Mouse (Mus musculus) embryo, embryonic 9.5 days (tissue): Measurements from ENCODE around the gene Arhgap29.

Experiments used
- DNase-seq: peaks from one replicate; pipeline ENCODE4 v3.0.0-alpha.2; 2017; ENCODE audit errors: extremely low spot score

Arhgap29 gene

GRCm38 (mm10) chr3:121941204-121941745, 11.1 kb upstream of the Arhgap29 start:
- no peak for DNase-seq

DNA sequence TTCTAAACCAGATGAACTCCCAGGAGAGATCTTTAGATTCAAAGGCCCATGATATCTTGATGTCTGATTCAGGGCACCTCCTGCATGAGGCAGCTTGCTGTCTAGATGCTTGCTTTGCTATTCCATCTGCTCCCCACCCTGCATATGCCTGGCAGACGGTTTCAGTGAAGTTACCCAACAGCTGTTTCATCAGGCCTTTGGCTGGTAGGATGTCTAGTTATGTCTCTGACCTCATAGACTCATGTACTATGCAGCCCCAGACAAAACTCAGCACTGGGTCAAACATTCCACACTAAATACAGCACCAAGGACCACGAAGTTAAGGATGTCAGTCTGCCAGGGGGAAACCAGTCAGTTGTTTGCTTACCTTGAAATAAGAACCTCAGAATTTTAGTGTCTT, 6.4 kb upstream of the Arhgap29 start:
- DNase-seq = no peak

- DNase-seq = no peak
Measured at GRCm38 (mm10) chr3:121946765-121947164, 5.6 kb upstream of the Arhgap29 start.

DNA sequence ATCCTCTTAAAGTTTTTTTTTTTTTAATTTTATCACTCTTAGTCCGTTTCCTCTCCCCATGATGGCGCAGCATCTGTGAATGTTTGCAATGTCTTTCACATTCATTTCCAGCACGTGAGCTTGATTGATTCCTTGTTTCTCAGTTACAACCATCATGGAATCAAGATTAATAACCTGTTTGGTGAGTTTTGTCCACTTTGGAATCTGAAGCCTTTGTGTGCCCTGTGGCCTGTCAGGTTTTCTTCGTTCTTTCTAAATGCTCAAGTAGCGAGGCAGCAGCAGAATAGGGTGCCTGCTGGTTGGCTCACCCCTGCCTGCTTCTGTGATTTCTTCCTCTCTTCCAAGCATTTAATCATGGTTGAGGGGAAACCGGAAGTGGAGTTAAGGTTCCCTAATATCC, 2.2 kb upstream of the Arhgap29 start:
- no peak for DNase-seq

DNA sequence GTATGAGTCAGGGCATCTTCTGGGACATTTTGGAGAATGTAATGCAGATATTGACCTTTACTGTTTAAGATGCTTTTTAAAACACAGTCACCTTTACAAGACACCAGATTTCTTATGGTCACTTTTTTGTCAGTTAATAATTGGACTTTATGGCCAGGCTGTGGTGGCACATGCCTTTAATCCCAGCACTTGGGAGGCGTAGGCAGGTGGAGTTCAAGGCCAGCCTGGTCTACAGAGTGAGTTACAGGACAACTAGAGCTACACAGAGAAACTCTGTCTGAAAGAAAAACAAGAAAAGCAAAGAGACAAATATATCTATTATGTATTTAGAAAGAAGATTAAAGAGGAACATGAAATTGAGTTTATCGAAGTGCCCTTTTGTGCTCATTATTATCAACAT, 1.2 kb upstream of the Arhgap29 start:
- DNase-seq = no peak

- DNase-seq = peak; percentile 83
Measured at GRCm38 (mm10) chr3:121953049-121953432, 700 bp downstream of the Arhgap29 start.

DNA sequence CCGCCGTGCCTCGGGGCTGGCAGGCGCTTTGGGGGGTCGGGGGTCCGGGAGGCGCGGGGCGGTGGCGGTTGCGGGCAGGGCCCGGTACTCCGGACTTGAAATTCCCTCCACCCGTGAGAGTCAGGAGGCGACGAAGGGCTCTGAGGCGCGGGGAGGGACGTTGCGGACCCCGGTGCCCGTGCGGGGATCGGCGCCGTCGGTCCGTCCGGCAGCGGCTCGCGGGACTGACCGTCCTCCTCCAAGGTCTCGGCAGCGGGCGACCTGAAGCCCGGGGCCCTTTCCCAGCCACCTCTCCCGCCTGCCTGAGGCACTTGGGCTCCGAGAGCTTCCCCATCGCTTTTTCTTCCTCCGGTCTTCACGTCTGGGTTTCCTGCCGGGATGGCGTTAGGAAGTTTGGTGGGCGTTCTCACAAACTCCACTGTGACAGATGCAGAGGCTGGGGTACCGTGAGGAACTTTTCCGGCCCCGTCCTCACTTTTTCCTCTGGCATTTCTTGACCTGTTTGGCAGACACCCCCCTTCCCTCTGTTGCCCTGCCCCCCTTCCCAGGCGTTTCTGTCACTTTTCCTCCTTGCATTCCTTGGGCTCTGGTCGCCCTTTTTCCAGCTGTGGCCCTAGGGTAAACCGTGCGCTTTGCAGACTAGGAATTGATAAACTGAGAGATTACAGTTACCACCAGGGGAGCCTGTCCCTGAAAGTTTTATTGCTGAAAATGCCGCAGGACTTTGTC, 1.3 kb downstream of the Arhgap29 start:
- peak; percentile 49 for DNase-seq

- no peak for DNase-seq
Measured at GRCm38 (mm10) chr3:121954421-121954820, 2.1 kb downstream of the Arhgap29 start.

DNA sequence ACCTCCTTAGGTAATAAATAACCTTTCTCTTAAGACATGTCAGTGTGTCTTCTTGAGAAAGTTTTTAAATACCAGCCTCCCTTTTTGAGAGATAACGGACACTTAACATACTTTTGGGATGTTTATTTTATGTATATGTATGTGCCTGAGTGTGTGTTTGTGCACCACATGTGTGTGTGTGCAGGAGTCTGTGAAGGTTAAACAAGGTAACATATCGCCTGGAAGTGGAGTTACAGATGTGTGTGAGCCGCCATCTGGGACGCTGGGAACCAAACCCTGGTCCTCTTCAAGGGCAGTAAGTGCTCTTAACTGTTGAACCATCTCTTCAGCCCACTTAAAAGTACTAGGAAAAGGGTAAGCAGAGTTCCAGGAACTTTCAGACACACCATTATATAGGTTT, 3.2 kb downstream of the Arhgap29 start:
- DNase-seq = no peak

- DNase-seq = no peak
Measured at GRCm38 (mm10) chr3:121956789-121957188, 4.4 kb downstream of the Arhgap29 start.

GRCm38 (mm10) chr3:121957606-121958344, 5.4 kb downstream of the Arhgap29 start:
- no peak for DNase-seq

DNA sequence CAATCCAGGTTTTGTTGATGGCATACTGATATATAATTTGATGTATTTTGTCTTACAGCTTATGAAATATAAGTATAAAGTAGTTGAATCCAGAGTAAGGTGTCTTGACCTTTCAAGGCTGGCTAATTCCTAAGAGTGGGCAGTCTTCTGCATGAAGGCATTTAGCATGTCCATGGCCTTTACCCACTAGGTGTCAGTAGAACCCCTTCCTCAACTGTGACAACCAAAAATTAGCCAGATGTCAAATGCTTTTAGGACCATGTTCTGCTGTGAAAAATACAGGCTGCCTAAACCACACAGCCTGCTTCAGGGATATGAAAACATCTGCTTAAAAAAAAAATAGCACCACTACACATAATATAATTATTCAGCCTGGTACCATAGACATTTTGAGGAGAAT, 11.8 kb downstream of the Arhgap29 start:
- DNase-seq = peak; percentile 74

- peak; percentile 93 for DNase-seq
Measured at GRCm38 (mm10) chr3:121967681-121968476, 15.5 kb downstream of the Arhgap29 start.

DNA sequence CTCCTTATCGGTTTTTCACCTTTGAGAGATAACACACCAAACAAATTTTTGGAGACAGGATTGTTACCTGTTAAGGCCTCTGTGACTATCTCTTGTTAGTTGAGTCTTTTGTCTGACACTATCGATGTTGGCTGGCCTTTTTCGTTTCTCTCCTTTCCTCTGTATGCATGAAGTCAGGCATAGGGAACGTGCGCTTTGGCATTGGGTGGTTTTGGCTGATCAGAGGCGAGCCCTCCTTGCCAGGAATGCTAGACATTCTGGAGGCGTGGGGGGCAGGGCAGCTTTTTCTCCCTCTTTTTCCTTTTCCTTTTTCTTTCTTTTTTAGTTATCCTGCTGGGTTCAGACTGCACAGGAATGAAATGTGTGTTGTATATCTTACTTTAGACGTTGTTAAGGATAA, 16.3 kb downstream of the Arhgap29 start:
- DNase-seq = peak; percentile 58

GRCm38 (mm10) chr3:121969451-121969850, 17.1 kb downstream of the Arhgap29 start:
- DNase-seq = no peak

DNA sequence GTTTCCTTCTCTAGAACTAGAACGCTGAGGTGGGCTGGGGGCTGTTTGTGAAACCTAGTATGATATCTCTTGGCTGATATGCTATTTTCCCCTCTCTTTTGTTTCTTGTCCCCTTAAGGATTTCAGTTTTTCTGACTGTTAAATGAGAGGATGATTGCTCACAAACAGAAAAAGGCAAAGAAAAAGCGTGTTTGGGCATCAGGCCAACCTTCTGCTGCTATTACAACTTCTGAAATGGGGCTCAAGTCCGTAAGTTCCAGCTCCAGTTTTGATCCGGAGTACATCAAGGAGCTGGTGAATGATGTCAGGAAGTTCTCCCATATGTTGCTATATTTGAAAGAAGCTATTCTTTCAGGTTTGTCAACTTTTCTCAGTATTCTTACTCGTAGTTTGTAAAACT, 21.4 kb downstream of the Arhgap29 start:
- DNase-seq = no peak

DNA sequence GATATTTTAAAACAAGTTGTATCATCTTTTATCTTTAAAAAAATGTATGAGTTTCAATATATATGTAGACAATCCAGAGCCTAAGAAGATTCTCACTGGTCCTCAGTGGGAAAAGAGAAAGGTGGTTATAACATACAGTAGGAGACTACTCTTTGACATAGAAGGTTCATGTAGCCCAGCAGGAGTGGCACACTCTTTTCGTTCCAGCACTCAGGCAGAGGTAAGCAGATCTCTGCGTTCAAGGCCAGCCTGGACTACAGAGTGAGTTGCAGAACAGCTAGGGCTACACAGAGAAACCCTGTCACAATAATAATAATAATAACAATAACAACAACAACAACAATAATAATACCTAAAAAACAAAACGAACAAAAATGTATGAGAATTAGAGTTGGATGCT, 23.0 kb downstream of the Arhgap29 start:
- no peak for DNase-seq

- DNase-seq = no peak
Measured at GRCm38 (mm10) chr3:121981306-121981705, 29.0 kb downstream of the Arhgap29 start.

DNA sequence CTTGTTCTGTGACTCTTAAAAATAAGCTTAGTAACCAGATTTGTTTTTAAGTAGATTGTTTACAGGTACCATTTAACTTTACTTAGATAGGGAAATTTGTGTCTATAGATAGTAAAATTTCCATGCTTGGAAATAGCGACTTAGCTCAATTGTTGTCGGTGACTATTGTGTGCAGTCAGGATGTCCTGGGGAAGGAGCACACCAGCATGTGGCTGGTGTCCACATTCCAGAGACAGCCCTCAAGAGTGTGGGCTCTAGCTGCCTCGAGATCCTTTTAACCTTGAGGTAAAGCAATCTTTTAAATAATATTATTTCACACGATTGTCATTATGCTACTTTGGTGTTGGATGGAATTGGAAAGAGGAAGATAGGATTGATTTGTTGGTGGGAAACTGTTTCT, 30.1 kb downstream of the Arhgap29 start:
- DNase-seq = no peak

GRCm38 (mm10) chr3:121995125-121995524, 42.8 kb downstream of the Arhgap29 start:
- DNase-seq = no peak

- DNase-seq = peak; percentile 34
Measured at GRCm38 (mm10) chr3:121999934-122000333, 47.6 kb downstream of the Arhgap29 start.

GRCm38 (mm10) chr3:122001568-122001967, 49.2 kb downstream of the Arhgap29 start:
- peak; percentile 17 for DNase-seq
